Mouse (Mus musculus) layer of hippocampus, adult 6 months (tissue): ENCODE measurements around the gene Tgtp1. TPM values are rescaled to one million over a fixed set of nuclear protein-coding genes. Genes with fewer than 3 reads are reported as not detected.

Source experiments
- long read RNA-seq, 2 experiments: library from polyadenylated mRNA; unstranded; transcript quantifications; one replicate each; pipeline ENCODE4 v2.0.0; 2019 to 2020
- polyA plus RNA-seq: library from polyadenylated mRNA; unstranded; fragments of <200 nt; fragmentation: Nextera tagmentation; gene quantifications from 2 replicates; pipeline ENCODE4 v1.2.3, GENCODE M21; 2021

Tgtp1 gene
- polyA plus RNA-seq, result 0.95 and 3.9 TPM in 2 replicates
- long read RNA-seq, experiment 1, partial matches to known transcripts, result 0 of 2 reads
- long read RNA-seq, experiment 1, other reads (novel, unspliced or antisense), result 0 of 2 reads
- long read RNA-seq, experiment 2, transcript Tgtp1-201 (2 exons, 2,823 nt), result major isoform, 7 of 7 reads
- long read RNA-seq, experiment 2, partial matches to known transcripts, result 0 of 7 reads
- long read RNA-seq, experiment 2, other reads (novel, unspliced or antisense), result 0 of 7 reads

GRCm38 (mm10) chr11:48994018-48994417 is at the start of gene Tgtp1:
Tgtp1 (minus strand) TSS chr11:48994172.

DNA sequence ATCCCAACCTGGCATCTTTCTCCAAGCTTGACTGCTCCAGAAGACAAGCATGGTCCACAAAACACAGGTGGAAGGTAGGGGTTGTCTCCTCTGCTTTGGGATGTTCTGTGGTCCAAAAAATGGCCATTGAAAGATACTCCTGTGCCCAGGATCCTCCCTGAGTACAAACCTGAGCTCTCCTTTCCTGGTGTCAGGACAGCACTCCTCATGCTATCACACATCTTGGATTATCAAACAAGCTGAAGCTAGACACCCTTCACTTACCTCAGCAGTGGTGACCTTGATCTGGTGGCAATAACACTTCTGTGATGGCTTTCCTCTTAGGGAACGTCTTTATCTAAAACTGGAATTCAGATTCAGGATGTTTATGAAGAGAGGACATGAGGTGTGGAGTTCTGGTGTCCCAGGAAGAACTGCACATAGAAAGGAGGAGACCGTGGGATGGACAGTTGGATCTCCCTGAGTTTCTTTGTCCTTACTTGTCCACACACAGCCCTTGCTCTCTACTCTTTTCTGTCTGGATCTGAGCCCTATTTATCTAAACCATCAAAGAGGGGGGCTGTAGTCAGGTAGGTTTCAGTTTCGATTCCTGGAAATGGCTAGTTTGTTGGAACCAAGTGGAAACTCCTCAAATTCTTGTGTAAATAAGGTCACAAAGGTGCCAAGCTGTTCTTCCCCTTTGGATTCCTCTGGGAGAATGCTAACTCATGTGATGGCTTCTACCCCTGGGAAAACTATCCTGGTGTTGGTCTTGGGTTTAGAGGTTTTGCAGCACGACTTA is 2.0 kb downstream of the Tgtp1 start, which contains the start of gene Gm12185:
TSS of gene Gm12185 (minus strand) at position 487 of the 781 bp plus-strand sequence.

GRCm38 (mm10) chr11:48979251-48979650 is 14.7 kb downstream of the Tgtp1 start, which contains the start of gene 9930111J21Rik1:
9930111J21Rik1 (minus strand) TSS chr11:48979398.

GRCm38 (mm10) chr11:48978240-48978939 is 15.6 kb downstream of the Tgtp1 start, which contains the start of gene Olfr56:
Olfr56 (plus strand) TSS chr11:48978889.

GRCm38 (mm10) chr11:48946090-48946489 is 47.9 kb downstream of the Tgtp1 start, which contains the start of gene Psme2b:
Psme2b (minus strand) TSS chr11:48946190.

Other genes starting within 250 kb of the Tgtp1 start
- gene Rack1, start 193.8 kb downstream of the Tgtp1 start, polyA plus RNA-seq, result 215 and 222 TPM in 2 replicates
- gene Trim41, start 176.8 kb downstream of the Tgtp1 start, polyA plus RNA-seq, result 2.9 and 3.2 TPM in 2 replicates
- 0.53 and 0.62 TPM in 2 replicates for gene Trim7, start 168.0 kb downstream of the Tgtp1 start, polyA plus RNA-seq
- 0.18 TPM in 1 of 2 replicates, not detected in the other for gene Gm12184, start 167.5 kb downstream of the Tgtp1 start, polyA plus RNA-seq
- 10.0 and 13.6 TPM in 2 replicates for gene Irgm1, start 122.5 kb downstream of the Tgtp1 start, polyA plus RNA-seq
- gene Gm5431, start 92.0 kb downstream of the Tgtp1 start, polyA plus RNA-seq, result 0.15 TPM in 2 replicates
- 3.0 and 3.3 TPM in 2 replicates for gene Psme2b, start 48.0 kb downstream of the Tgtp1 start, polyA plus RNA-seq
- gene Olfr56, start 15.3 kb downstream of the Tgtp1 start, polyA plus RNA-seq, result not detected in 2 replicates
- gene 9930111J21Rik1, start 14.8 kb downstream of the Tgtp1 start, polyA plus RNA-seq, result 0.62 and 0.63 TPM in 2 replicates
- 0.03 TPM in 1 of 2 replicates, not detected in the other for gene Gm12185, start 1.9 kb downstream of the Tgtp1 start, polyA plus RNA-seq
- gene 9930111J21Rik2, start 57.1 kb upstream of the Tgtp1 start, polyA plus RNA-seq, result 0.38 and 0.40 TPM in 2 replicates
- 1.2 and 1.8 TPM in 2 replicates for gene Tgtp2, start 70.0 kb upstream of the Tgtp1 start, polyA plus RNA-seq
- gene Ifi47, start 82.4 kb upstream of the Tgtp1 start, polyA plus RNA-seq, result 2.1 and 2.3 TPM in 2 replicates
- gene Olfr1396, start 120.7 kb upstream of the Tgtp1 start, polyA plus RNA-seq, result not detected in 2 replicates
- gene Olfr1395, start 148.1 kb upstream of the Tgtp1 start, polyA plus RNA-seq, result not detected in 2 replicates
- not detected in 2 replicates for gene Olfr1394, start 160.2 kb upstream of the Tgtp1 start, polyA plus RNA-seq
- gene Btnl9, start 193.0 kb upstream of the Tgtp1 start, polyA plus RNA-seq, result not detected in 2 replicates
- gene Zfp62, start 209.1 kb upstream of the Tgtp1 start, polyA plus RNA-seq, result 11.0 and 11.7 TPM in 2 replicates